Mouse (Mus musculus) NIH3T3 (cell line): ENCODE results near the gene Pcnx2.
A peak's percentile ranks its signal among the peaks of the same experiment; 100 is the strongest.

Source experiments
- DNase-seq: peaks from one replicate; pipeline ENCODE4 v3.0.0-alpha.2; 2012; ENCODE audit warnings: low read depth

Pcnx2 gene

DNA sequence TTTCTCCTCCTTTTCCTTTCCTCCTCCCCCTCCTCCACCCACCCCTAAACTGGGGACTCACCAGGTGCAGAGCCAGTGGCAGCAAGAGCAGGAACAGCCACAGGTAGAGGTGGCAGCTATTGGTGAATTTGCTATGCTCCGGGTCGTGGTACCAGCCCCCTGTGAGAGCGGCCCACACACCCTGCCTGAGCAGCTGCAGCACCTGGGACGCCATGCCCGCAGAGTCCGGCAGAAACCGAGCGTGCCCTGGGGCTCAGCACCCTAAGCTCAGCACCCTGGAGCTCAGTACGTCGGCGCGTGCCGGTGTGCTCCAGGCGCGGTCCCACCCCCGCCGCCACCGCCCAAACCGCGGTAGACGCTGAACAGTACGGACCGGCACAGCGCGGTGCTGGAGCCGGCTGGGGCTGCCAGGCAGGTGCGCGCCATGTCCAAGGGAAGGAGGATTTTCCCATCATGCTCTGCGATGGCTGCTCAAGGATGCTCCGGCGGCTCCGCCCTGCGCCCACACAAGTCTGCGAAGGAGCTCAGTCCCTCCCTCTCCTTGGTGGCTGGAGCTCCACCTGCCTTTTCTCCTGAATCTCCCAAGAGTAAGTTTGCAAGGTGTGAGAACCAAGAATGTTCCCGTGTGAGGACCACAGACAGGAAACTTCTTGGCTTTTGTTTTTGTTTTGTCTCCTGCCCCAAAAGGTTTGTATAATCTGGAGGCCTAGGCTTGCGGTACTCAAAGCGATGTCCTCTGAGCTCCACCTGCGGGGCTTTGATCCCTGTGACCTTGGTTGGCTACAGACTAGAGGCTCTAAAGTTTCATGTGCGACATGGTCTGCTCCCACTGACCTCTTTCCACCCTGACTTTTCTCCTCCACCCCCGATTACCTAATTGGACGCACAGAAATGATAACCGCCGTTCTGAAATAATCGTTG lies at the start of gene Pcnx2:
TSS of gene Pcnx2 (minus strand) at position 450 of the 921 bp plus-strand sequence.
- DNase-seq, result no peak

DNA sequence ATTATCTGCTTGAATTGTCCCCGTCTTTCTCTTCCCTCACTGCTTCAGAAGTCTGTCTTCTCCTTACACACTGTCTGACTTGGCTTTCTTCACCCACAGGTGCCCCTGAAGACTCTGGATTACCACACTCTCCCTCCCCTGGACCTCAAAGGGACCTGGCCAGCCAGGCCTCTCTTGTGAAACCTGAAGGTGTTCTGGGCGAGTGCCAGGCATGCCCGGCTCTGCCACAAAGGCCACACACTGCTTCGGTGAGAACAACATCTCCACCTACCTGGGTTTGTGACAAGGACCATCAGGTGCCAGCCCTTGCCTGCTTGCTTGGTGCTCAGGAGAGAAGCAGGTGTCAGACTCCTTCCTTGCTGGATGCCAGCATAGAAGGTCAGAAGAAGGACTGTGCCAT lies 46.4 kb upstream of the Pcnx2 start:
- no peak for DNase-seq

DNA sequence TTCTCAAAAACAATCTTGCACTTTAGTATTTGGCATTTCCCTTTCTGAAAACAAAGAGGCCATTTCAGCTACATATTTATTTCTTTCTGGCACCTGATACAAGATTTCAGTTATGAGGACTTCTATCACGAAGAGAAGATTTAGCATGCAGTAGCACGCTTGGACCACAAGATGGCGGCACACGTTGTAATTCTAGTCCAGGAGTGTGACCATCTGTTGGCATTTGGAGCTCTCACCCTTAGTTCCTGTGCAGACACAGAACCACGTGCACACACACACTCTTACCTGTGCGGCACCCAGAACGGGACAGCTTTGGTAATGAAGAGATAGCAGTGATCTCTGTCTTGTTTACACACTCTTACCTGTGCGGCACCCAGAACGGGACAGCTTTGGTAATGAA lies 37.5 kb upstream of the Pcnx2 start:
- peak; percentile 67 for DNase-seq

GRCm38 (mm10) chr8:125931822-125932221 lies 33.7 kb upstream of the Pcnx2 start:
- peak; percentile 38 for DNase-seq

DNA sequence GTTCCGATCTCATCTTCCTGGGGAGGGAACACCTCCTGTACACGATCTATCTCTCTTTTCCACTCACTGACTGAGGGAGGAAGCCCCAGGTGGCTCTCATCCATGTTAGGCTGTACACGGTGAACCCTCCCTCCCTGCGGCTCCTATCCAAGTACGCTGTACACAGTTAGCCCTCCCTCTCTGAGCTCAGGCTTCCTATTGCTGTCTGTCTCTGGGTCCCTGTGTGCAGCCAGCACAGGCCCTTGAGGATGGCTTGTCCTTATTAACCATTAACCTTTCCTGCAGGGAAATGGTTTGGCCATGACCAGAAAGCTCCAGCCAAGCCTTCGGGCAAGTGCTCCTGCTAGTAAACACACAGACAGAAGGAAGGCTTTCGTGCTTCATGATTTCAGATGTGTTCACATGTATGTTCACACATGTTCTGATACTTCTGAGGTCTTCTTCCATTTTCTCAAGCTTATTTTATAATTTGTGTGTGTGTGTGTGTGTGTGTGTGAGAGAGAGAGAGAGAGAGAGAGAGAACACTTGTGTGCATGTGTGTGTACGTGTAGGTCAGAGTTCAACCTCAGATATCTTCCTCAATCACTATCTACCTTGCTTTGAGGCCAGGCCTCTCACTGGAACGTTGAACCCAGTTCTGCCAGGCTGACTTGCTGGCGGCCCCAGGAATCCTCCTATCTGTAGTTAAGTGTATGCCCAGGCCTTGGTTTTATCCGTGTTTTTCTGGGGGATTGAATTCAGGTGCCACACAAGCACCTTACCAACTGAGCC lies 32.3 kb upstream of the Pcnx2 start:
- DNase-seq, result no peak

DNA sequence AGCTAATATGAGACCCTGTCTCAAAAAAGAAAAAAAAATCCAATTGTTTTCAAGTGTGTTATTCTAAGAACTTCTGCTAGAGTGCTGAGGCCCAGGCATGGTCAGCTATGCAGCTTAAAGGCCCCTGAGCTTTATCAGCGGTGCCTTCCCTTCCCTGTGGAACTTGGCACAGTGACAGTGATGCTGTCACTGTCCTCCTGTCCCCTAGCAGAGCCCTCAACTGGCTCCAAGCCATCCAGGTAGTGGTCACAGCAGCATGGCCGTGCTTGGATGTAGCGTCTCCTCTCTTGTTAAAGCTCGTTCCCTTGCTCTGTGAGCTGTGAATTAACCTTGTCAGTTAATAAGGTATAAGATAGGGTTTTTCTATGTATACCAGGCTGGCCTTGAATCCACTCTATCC lies 28.5 kb upstream of the Pcnx2 start:
- no peak for DNase-seq

- no peak for DNase-seq
These were observed 24.2 kb upstream of the Pcnx2 start for GRCm38 (mm10) chr8:125922333-125922732.

- no peak for DNase-seq
These were observed 22.6 kb upstream of the Pcnx2 start for GRCm38 (mm10) chr8:125920761-125921160.

GRCm38 (mm10) chr8:125920281-125920680 lies 22.2 kb upstream of the Pcnx2 start:
- DNase-seq, result no peak

- no peak for DNase-seq
These were observed 21.4 kb upstream of the Pcnx2 start for GRCm38 (mm10) chr8:125919560-125919959.

DNA sequence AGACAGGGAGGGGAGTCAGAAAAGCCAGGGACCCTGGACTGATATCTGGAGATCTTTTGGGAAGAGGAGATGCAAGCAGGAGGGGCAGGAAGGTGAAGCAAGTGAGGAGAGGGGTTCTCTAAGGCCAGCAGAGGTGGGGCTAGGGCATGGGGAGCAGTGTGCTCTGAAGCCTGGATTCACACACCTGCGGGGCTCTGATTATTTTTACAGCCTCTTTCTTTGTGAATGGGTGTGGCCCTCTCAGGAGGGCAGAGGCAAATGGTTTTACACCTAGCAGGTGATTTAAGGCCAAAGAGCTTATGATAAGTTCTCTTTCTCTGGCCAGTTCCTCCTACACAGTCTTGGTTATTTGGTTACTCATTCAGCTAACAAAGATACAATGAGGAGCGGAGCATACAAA lies 20.6 kb upstream of the Pcnx2 start:
- no peak for DNase-seq

- DNase-seq, result no peak
These were observed 18.9 kb upstream of the Pcnx2 start for GRCm38 (mm10) chr8:125917013-125917412.

- DNase-seq, result no peak
These were observed 16.3 kb upstream of the Pcnx2 start for GRCm38 (mm10) chr8:125914386-125914785.

- DNase-seq, result no peak
These were observed 15.1 kb upstream of the Pcnx2 start for GRCm38 (mm10) chr8:125913206-125913605.

GRCm38 (mm10) chr8:125911229-125911580 lies 13.1 kb upstream of the Pcnx2 start:
- DNase-seq, result no peak

- DNase-seq, result no peak
These were observed 12.5 kb upstream of the Pcnx2 start, which contains the start of gene Map3k21 for GRCm38 (mm10) chr8:125910365-125911228. TSS of gene Map3k21 (plus strand) at chr8:125910450.

DNA sequence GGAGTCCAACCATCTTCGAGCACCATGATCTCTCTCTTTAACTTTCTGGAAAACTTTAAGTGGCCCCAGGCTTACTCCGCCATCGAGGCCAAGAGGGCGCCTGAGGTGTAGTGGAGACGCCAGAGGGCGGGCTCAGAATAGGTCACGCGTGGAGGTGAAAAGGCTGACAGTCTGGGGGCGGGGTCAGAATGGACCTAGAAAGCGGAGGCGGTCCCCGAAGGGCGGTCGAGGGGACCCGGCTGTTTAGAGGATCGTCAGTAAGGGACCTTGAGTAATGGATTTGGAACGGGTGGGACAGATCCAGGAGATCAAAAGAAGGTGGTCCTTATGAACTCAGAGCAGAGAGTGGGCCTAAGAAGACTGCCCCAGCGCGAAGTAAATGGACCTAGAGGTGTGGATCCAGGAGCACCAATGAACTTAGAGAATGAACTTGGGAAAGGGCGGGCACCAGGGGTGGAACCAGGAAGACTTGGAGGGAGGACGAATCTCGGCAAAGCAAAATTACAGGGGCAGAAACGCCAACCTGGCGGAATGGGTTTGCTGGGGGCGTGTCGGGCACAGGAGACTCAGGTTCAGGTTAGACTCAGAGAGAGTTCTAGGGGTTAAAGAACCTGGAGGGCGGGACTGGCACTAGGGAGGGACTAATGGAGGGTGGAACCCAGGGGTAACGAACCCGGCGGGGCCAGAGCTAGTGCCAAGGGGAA lies 11.7 kb upstream of the Pcnx2 start:
- no peak for DNase-seq

DNA sequence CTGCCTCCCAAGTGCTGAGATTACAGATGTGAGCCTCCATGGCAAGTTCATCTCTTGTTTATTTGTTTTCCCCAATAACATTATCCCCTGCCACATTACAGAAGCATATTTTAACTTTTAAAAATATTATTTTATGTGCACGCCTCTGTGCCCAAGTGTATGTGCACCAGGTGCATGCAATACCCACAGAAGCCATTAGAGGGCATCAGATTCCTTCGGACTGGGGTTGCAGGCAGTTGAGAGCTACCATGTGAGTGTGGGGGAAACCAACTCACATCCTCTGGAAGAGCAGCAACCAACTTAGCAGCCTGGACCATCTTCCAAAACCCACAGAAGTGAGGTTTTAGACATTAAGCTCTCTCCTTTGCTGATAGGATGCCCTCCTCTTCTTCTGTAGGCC lies 9.2 kb upstream of the Pcnx2 start:
- DNase-seq, result no peak

DNA sequence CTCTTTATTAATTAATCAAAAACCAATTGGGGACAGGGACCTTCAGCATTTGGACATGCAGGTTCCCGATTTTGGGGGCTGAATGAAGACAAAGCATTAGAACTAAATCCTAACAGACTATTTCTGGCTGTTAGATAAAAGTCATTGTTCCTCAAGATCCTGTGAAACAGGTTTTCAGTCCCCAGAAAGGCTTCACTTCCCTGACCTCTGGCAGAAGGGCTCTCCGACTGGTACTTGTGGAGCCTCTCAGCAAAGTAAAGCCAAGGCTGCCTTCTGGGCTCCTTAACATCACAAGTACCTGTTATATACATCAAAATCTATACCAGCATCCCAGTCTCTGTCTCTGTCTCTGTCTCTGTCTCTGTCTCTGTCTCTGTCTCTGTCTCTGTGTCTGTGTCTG lies 7.2 kb upstream of the Pcnx2 start:
- DNase-seq, result no peak

GRCm38 (mm10) chr8:125902521-125902920 lies 4.4 kb upstream of the Pcnx2 start:
- peak; percentile 43 for DNase-seq

GRCm38 (mm10) chr8:125901167-125901566 lies 3.0 kb upstream of the Pcnx2 start:
- peak; percentile 37 for DNase-seq

DNA sequence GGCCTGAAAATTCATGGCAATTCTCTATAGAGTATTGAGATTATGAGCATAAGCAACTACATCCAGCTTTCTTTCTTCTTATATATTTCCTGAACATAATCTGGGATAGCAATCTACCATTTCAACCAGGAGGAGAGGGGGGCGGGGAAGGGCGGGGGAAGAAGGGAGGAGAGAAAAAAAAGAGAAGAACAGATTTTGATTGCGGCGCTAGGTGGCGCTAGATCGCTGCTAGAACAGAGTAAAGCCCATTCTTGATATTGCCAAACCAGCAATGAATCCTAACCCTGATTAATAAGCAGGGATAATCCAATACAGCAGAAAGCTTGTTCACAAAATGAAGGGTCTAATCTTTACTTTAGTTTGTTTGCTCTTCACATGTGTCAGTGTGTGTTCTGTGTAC lies 782 bp upstream of the Pcnx2 start:
- DNase-seq, result peak; percentile 81
